Mouse (Mus musculus): Measurements from ENCODE around the gene Ctf1. TPM values are rescaled to one million over a fixed set of nuclear protein-coding genes. Genes with fewer than 3 reads are reported as not detected.

Gene Ctf1
- polyA plus RNA-seq, 1 experiment = not detected

DNA sequence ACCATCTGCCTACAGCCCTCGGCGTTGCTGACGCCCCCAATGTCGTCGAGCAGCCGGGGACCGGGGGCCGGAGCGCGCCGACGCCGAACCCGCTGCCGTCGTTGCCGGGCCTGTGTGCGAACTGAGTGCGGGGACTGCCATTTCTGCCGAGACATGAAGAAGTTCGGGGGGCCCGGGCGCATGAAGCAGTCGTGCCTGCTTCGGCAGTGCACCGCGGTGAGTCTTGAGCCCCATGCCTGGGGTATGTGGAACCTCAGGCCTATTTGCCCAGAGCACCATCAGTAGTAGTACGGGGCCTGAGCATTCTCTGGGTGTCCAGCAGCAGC is 35.7 kb downstream of the Ctf1 start:
- H3K36me3 ChIP-seq (replicated peaks; ENCODE audit: low read length) = peaks cover 60% of the 10 kb centered on the region
- H3K4me3 ChIP-seq (replicated peaks) = no peak overlapping the region
- H3K4me1 ChIP-seq = peaks cover 36% of the 10 kb centered on the region
- H3K9me3 ChIP-seq = no peaks in the 10 kb centered on the region
- no peaks in the 10 kb centered on the region for H3K27me3 ChIP-seq (replicated peaks)
- TF ChIP-seq GATA1 (IDR thresholded peaks at IDR 0.05; ENCODE audit: borderline replicate concordance, low read length) (no peak), FLI1 (IDR thresholded peaks at IDR 0.05; ENCODE audit: low read length) (no peak)

DNA sequence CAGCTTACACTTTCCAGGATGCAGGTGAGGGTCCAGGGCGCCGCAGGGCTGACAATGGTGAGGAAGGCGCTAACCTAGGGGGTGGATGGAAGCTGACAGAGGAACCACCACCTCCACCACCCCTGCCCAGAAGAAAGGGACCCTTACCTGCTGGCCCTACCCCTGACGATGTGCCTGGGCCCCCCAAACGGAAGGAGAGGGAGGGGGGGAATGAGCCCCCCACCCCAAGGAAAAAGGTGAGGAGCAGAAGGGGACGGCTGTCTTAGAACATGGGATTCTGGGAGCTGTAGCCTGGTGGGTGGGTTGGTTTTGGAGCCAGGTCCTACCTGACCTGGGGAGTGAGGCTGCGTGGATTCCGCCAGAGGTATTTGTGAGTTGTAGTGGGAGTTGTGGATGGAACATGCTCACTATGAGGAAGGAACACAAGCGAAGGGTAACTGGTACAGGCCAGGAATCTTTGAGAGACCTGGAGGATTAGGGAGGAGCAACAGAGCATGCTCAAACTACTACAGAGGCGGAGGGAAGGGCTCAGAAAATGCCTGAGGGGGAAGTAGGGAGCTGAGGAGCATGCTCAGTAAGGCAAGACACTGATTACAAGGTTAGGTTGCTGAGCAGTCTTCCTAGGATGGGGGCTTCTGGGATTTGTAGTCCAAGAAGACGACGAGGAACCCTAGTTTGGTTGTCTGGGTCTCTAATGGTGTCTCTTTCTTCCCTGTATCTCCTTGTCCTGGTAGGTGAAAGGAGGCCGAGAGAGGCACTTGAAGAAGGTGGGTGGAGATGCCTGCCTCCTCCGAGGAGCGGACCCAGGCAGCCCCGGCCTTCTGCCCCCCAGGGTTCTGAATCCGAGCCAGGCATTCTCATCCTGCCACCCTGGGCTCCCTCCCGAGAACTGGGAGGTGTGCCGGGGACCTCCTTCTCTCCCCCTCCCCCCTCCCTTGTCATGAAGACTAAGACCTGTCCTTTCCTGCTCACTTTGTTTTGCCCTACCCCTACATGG is 37.9 kb downstream of the Ctf1 start:
- Histone ChIP-seq H3K9me3 (no peaks in the 10 kb centered on the region), H3K36me3 (replicated peaks; ENCODE audit: low read length) (peaks cover 83% of the 10 kb centered on the region), H3K27me3 (replicated peaks) (no peaks in the 10 kb centered on the region), H3K4me3 (replicated peaks) (no peak overlapping the region), H3K4me1 (peaks cover 35% of the 10 kb centered on the region)
- TF ChIP-seq GATA1 (IDR thresholded peaks at IDR 0.05; ENCODE audit: borderline replicate concordance, low read length) = no peak
- TF ChIP-seq FLI1 (IDR thresholded peaks at IDR 0.05; ENCODE audit: low read length) = no peak

- H3K9me3 ChIP-seq = no peaks in the 10 kb centered on the region
- peaks cover 94% of the 10 kb centered on the region for H3K36me3 ChIP-seq (replicated peaks; ENCODE audit: low read length)
- H3K4me1 ChIP-seq = peaks cover 42% of the 10 kb centered on the region
- TF ChIP-seq FLI1 (IDR thresholded peaks at IDR 0.05; ENCODE audit: low read length) (no peak), GATA1 (IDR thresholded peaks at IDR 0.05; ENCODE audit: borderline replicate concordance, low read length) (no peak)
- no peak overlapping the region for H3K4me3 ChIP-seq (replicated peaks)
- no peaks in the 10 kb centered on the region for H3K27me3 ChIP-seq (replicated peaks)
Observed at GRCm38 (mm10) chr7:127751619-127752018, 39.1 kb downstream of the Ctf1 start.

DNA sequence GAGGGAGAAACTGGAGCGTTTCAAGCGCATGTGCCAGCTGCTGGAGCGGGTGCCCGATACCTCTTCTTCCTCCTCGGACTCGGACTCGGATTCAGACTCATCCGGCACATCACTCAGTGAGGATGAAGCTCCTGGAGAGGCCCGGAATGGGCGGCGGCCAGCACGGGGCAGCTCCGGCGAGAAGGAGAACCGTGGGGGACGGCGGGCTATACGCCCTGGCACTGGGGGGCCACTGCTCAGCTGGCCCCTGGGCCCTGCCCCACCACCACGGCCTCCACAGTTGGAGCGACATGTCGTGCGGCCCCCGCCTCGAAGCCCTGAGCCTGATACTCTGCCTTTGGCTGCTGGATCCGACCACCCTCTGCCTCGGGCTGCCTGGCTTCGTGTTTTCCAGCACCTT is 39.5 kb downstream of the Ctf1 start:
- no peak for TF ChIP-seq FLI1 (IDR thresholded peaks at IDR 0.05; ENCODE audit: low read length)
- no peak for TF ChIP-seq GATA1 (IDR thresholded peaks at IDR 0.05; ENCODE audit: borderline replicate concordance, low read length)
- no peak overlapping the region for H3K4me3 ChIP-seq (replicated peaks)
- no peaks in the 10 kb centered on the region for H3K9me3 ChIP-seq
- peaks cover 99% of the 10 kb centered on the region for H3K36me3 ChIP-seq (replicated peaks; ENCODE audit: low read length)
- peaks cover 39% of the 10 kb centered on the region for H3K4me1 ChIP-seq
- no peaks in the 10 kb centered on the region for H3K27me3 ChIP-seq (replicated peaks)

DNA sequence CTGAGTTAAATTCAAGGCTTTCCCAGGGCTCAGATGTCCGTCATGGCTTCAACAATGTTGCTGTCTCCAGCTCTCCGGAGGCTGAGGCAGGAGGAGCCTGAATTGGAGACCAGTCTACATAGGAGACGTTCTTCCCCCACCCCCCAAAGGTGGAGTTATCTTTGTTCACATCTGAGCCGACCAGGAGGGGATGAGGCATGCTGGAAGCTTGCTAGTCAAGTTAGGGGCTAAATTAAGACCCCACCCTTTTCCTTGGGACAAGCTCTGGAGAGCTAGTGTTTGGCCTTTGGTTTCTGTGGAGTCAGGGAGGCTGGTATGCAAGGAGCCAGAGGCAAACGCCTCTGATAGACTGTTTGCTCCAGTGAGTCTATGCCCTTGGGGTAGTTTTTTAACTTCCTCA is 40.6 kb downstream of the Ctf1 start:
- Histone ChIP-seq H3K4me1 (peaks cover 28% of the 10 kb centered on the region), H3K4me3 (replicated peaks) (no peak overlapping the region), H3K36me3 (replicated peaks; ENCODE audit: low read length) (peaks cover 100% of the 10 kb centered on the region), H3K27me3 (replicated peaks) (no peaks in the 10 kb centered on the region), H3K9me3 (no peaks in the 10 kb centered on the region)
- no peak for TF ChIP-seq FLI1 (IDR thresholded peaks at IDR 0.05; ENCODE audit: low read length)
- TF ChIP-seq GATA1 (IDR thresholded peaks at IDR 0.05; ENCODE audit: borderline replicate concordance, low read length) = no peak

GRCm38 (mm10) chr7:127753741-127754140 is 41.2 kb downstream of the Ctf1 start:
- H3K27me3 ChIP-seq (replicated peaks) = no peaks in the 10 kb centered on the region
- TF ChIP-seq GATA1 (IDR thresholded peaks at IDR 0.05; ENCODE audit: borderline replicate concordance, low read length) = no peak
- TF ChIP-seq FLI1 (IDR thresholded peaks at IDR 0.05; ENCODE audit: low read length) = no peak
- peaks cover 27% of the 10 kb centered on the region for H3K4me1 ChIP-seq
- H3K36me3 ChIP-seq (replicated peaks; ENCODE audit: low read length) = peaks cover 100% of the 10 kb centered on the region
- H3K9me3 ChIP-seq = no peaks in the 10 kb centered on the region
- no peak overlapping the region for H3K4me3 ChIP-seq (replicated peaks)

- TF ChIP-seq FLI1 (IDR thresholded peaks at IDR 0.05; ENCODE audit: low read length) (no peak), GATA1 (IDR thresholded peaks at IDR 0.05; ENCODE audit: borderline replicate concordance, low read length) (no peak)
- no peaks in the 10 kb centered on the region for H3K9me3 ChIP-seq
- H3K4me3 ChIP-seq (replicated peaks) = peak overlapping the region; percentile 16
- peaks cover 21% of the 10 kb centered on the region for H3K4me1 ChIP-seq
- H3K27me3 ChIP-seq (replicated peaks) = no peaks in the 10 kb centered on the region
- peaks cover 86% of the 10 kb centered on the region for H3K36me3 ChIP-seq (replicated peaks; ENCODE audit: low read length)
Observed at GRCm38 (mm10) chr7:127759716-127760115, 47.2 kb downstream of the Ctf1 start.

DNA sequence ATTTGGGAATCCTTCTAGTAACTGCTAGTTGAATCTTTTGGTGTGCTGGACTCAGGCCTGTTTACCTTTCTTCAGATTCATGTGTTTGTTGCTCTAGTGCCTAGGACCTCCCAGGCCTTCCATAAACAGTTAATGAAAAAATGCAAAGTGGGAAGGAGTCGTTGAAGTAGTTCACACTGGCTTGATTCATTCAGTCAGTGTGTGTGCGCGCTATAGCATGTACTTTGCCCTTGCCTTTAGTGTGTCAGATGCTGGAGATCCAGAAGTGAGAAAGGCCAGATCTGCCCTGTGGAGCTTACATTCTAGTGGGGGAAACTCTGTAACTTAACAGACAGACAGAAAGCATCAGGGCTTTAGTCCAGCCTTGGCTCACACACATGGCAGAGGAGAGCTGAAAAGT is 47.9 kb downstream of the Ctf1 start:
- Histone ChIP-seq H3K27me3 (replicated peaks) (no peaks in the 10 kb centered on the region), H3K36me3 (replicated peaks; ENCODE audit: low read length) (peaks cover 86% of the 10 kb centered on the region), H3K4me3 (replicated peaks) (no peak overlapping the region), H3K9me3 (no peaks in the 10 kb centered on the region), H3K4me1 (peaks cover 21% of the 10 kb centered on the region)
- TF ChIP-seq GATA1 (IDR thresholded peaks at IDR 0.05; ENCODE audit: borderline replicate concordance, low read length) (no peak), FLI1 (IDR thresholded peaks at IDR 0.05; ENCODE audit: low read length) (no peak)

GRCm38 (mm10) chr7:127761026-127761425 is 48.5 kb downstream of the Ctf1 start:
- H3K4me1 ChIP-seq = peaks cover 18% of the 10 kb centered on the region
- no peak for TF ChIP-seq GATA1 (IDR thresholded peaks at IDR 0.05; ENCODE audit: borderline replicate concordance, low read length)
- TF ChIP-seq FLI1 (IDR thresholded peaks at IDR 0.05; ENCODE audit: low read length) = no peak
- H3K4me3 ChIP-seq (replicated peaks) = no peak overlapping the region
- peaks cover 86% of the 10 kb centered on the region for H3K36me3 ChIP-seq (replicated peaks; ENCODE audit: low read length)
- H3K9me3 ChIP-seq = no peaks in the 10 kb centered on the region
- H3K27me3 ChIP-seq (replicated peaks) = no peaks in the 10 kb centered on the region

DNA sequence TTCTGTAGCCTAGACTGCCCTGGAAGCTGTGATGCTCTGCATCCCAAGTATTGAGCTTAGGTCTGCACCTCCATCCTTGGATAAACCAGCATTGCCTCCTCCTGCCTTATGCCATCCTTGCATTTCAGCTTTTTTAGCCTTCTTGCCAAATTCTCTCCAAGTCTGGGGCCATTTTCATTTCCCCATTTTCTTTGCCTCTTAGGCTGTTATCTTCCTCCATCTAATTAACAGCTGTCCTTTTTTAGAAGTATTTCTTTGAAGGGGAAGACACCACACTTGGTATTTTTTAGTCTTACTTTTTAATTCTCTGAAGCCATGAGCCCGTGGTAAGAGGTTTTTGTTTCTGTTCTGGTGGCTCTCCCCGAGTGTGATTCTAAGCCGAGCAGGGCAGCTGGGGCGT is 51.1 kb downstream of the Ctf1 start:
- Histone ChIP-seq H3K36me3 (replicated peaks; ENCODE audit: low read length) (peaks cover 85% of the 10 kb centered on the region), H3K27me3 (replicated peaks) (no peaks in the 10 kb centered on the region), H3K9me3 (no peaks in the 10 kb centered on the region), H3K4me3 (replicated peaks) (no peak overlapping the region), H3K4me1 (peaks cover 28% of the 10 kb centered on the region)
- TF ChIP-seq FLI1 (IDR thresholded peaks at IDR 0.05; ENCODE audit: low read length) = no peak
- TF ChIP-seq GATA1 (IDR thresholded peaks at IDR 0.05; ENCODE audit: borderline replicate concordance, low read length) = no peak

Measured in megakaryocyte, embryonic 14.5 days (primary cell).